18 mouse cellular contexts compared by ENCODE assay signal in the genomic region with DNA sequence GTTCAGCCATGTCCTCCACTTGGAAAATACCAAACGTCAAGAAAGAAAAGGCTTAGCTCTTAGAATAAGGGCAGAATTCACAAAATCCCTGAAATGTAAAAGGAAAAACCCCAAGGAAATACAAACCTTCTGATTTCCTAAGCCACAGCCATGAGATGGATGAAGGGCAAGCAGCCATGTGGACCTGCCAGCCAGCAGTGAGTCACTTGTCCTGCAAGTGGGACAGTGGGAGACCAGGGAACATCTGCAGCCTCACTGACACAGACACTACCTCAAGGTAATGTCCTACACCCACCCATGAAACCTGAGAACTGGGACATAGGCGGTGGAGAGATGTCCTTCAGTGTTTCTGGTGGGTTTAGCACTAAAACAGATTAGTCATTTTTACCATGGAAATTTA.
A peak's percentile ranks its signal among the peaks of the same experiment; 100 is the strongest.
DNase-seq lines count a peak whose midpoint lies in the region; TF ChIP-seq lines count a peak whose summit lies in the region.
"Had no signal": no experiment of that assay in that cellular context is flagged by ENCODE, and none has a peak within 500 bp of the region (broad histone marks: within the 10 kb centered on the region; RNA-seq: fewer than 3 reads in every experiment).

No protein-coding gene starts in this region.

- H3K79me3 ChIP-seq in C2C12 (ENCODE audit: low read depth), result no peaks in the 10 kb centered on the region

- no peak overlapping the region for H3ac ChIP-seq in C2C12 (ENCODE audit: control insufficient read depth, insufficient read length, low read depth)

- peak; percentile 18 to 22 for DNase-seq in heart, adult 18-20 months
- DNase-seq in heart, postnatal 36 days, result no peak
- DNase-seq in adrenal gland, adult 2 months, result peak; percentile 58
- peak; percentile 32 for DNase-seq in fibroblast of lung, adult 2 months (ENCODE audit: low read depth)
- no peak for DNase-seq in kidney, postnatal 10 days
- no peak for DNase-seq in lung, postnatal 14 days
- DNase-seq: cerebellum, adult 9-10 months; heart, adult 11 months; spleen, adult 18-20 months; thymus, postnatal 25 days had no signal

- intact Hi-C loops in heart, postnatal 36 days (cut with DNase I), result no loop called here

- H3K27me3 ChIP-seq in C2C12 (ENCODE audit: control insufficient read depth, insufficient read depth, insufficient read length), result no peaks in the 10 kb centered on the region
- H3K27me3 ChIP-seq: embryonic facial prominence, embryonic 12.5 days; forebrain, embryonic 15.5 days; heart, embryonic 15.5 days; liver, embryonic 15.5 days; midbrain, embryonic 12.5 days; neural tube, embryonic 12.5 days had no signal

- no peak for TF ChIP-seq CTCF in C2C12 (IDR thresholded peaks at IDR 0.05; ENCODE audit: control insufficient read depth, insufficient read depth, insufficient read length)

- H3K4me3 ChIP-seq in C2C12 (ENCODE audit: insufficient read depth, poor library complexity, severe bottlenecking), result no peak overlapping the region
- H3K4me3 ChIP-seq: embryonic facial prominence, embryonic 12.5 days; erythroblast, embryonic 14.5 days; forebrain, embryonic 15.5 days; heart, embryonic 15.5 days; liver, embryonic 15.5 days; midbrain, embryonic 12.5 days; neural tube, embryonic 12.5 days had no signal

- no peaks in the 10 kb centered on the region for H3K79me2 ChIP-seq in C2C12 (ENCODE audit: control insufficient read depth, insufficient read depth)

- H3K36me3 ChIP-seq in C2C12 (ENCODE audit: control insufficient read depth, insufficient read depth), result no peaks in the 10 kb centered on the region
- H3K36me3 ChIP-seq: embryonic facial prominence, embryonic 12.5 days; forebrain, embryonic 15.5 days; heart, embryonic 15.5 days; liver, embryonic 15.5 days; midbrain, embryonic 12.5 days; neural tube, embryonic 12.5 days had no signal

TF ChIP-seq in C2C12, 6 proteins besides CTCF, POLR2A, EP300 and RAD21:
- TF ChIP-seq MAX (IDR thresholded peaks at IDR 0.05) (peak; percentile 8), MYOD1 (IDR thresholded peaks at IDR 0.05; ENCODE audit: control insufficient read depth, insufficient read length, low read depth) (peak; percentile 43), FOSL1 (IDR thresholded peaks at IDR 0.05; ENCODE audit: insufficient read depth, low read length, poor library complexity, severe bottlenecking) (no peak), CEBPB (IDR thresholded peaks at IDR 0.05; ENCODE audit: low read depth) (no peak), MYOG (IDR thresholded peaks at IDR 0.05; ENCODE audit: control insufficient read depth, extremely low read depth, insufficient read length) (no peak)

Comparison
In these comparisons a context has a peak if more than half of its experiments do, and no peak if none do; other contexts are left out.
1. DNase-seq: peak in heart, adult 18-20 months (2 of 2), adrenal gland, adult 2 months (single experiment) and fibroblast of lung, adult 2 months (single experiment); none in heart, postnatal 36 days (0 of 2), kidney, postnatal 10 days (single experiment) and lung, postnatal 14 days (single experiment).